ENCODE assay signal across 7 mouse cellular contexts in the genomic region with DNA sequence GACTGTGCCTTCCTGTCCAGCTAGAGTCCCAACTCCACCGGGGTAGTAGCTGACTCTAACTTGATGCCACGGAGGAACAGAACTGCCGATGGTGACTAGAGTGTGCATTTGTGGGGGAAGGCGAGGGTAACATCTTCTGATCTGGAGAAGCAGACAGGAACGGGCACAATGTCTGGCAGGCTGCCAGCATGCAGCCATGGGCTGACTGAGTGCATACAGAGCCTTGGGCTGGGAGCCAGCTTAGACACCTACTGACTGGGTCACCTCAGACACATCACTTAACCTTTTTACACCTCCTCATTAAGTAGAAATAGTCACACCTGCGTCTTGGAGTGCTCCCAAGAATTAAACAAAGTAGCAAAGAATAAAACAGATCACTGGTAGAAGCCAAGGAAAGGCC. TPM values are rescaled to one million over a fixed set of nuclear protein-coding genes. Genes with fewer than 3 reads are reported as not detected.
DNase-seq lines count a peak whose midpoint lies in the region; ATAC-seq lines count a peak whose summit lies in the region.

No protein-coding gene starts in this region.

- no peak for ATAC-seq in CD4-positive, CD25-positive, alpha-beta regulatory T cell, adult 4 months
- no peak for ATAC-seq in activated CD4-positive, CD25-positive, alpha-beta regulatory T cell, adult 4 months

- peak; percentile 71 for DNase-seq in kidney, adult 18-20 months
- DNase-seq in kidney, adult 11 months = no peak
- peak; percentile 35 for DNase-seq in NIH3T3 (ENCODE audit: low read depth)
- DNase-seq in adrenal gland, postnatal 14 days = peak; percentile 79
- DNase-seq in kidney, postnatal 25 days = peak; percentile 84 to 87

RNA-seq across cellular contexts. Expression of gene Wwc2, which starts 28.7 kb away (rescaled TPM):
- total RNA-seq in adrenal gland, postnatal 14 days (2021) = 24.6 and 26.5 TPM in 2 replicates
- polyA plus RNA-seq in CD4-positive, CD25-positive, alpha-beta regulatory T cell, adult 4 months (2017; shearing (Covaris generic)) = under 1 TPM; 0.24 to 0.31 TPM
- polyA plus RNA-seq in activated CD4-positive, CD25-positive, alpha-beta regulatory T cell, adult 4 months (2017; shearing (Covaris generic)) = under 1 TPM; 0.09 to 0.32 TPM
